Mouse (Mus musculus) kidney, embryonic 14.5 days (tissue): ENCODE measurements around the gene Hist1h3f. TPM values are rescaled to one million over a fixed set of nuclear protein-coding genes. Genes with fewer than 3 reads are reported as not detected.
A peak's percentile ranks its signal among the peaks of the same experiment; 100 is the strongest.

Experiments used
- ATAC-seq: fragments of 200-750 bp; cut with Nextera tagmentation; 2 replicates; pipeline ENCODE4 v1.8.0; 2017; ENCODE audit warnings: moderate number of reproducible peaks, mild to moderate bottlenecking, moderate TSS enrichment, moderate library complexity; ENCODE audit not compliant: low FRiP score, low TSS enrichment
- H3K27ac ChIP-seq: fragments of 300-500 bp; sonication (generic); 2 replicates; pipeline ENCODE4 v1.5.1; 2014; ENCODE audit warnings: low read depth, mild to moderate bottlenecking, low read length, moderate library complexity, mixed read lengths
- H3K27me3 ChIP-seq: fragments of 300-500 bp; sonication (generic); 2 replicates; pipeline ENCODE4 v1.6.1; 2014; ENCODE audit warnings: mild to moderate bottlenecking, low read length; ENCODE audit not compliant: control insufficient read depth, insufficient read depth
- H3K36me3 ChIP-seq: fragments of 300-500 bp; sonication (generic); 2 replicates; pipeline ENCODE4 v1.6.1; 2014; ENCODE audit warnings: low read length, mixed read lengths; ENCODE audit not compliant: control insufficient read depth, insufficient read depth
- H3K4me1 ChIP-seq: fragments of 300-500 bp; sonication (generic); 2 replicates; pipeline ENCODE4 v1.6.1; 2014; ENCODE audit warnings: low read length, mixed read lengths; ENCODE audit not compliant: control insufficient read depth, insufficient read depth
- H3K4me2 ChIP-seq: fragments of 300-500 bp; sonication (generic); replicated peaks from 2 replicates; pipeline ENCODE4 v1.6.1; 2014; ENCODE audit warnings: low read depth, mild to moderate bottlenecking, low read length
- H3K4me3 ChIP-seq: fragments of 300-500 bp; sonication (generic); 2 replicates; pipeline ENCODE4 v1.5.1; 2014; ENCODE audit warnings: mild to moderate bottlenecking, low read length
- H3K9ac ChIP-seq: fragments of 300-500 bp; sonication (generic); 2 replicates; pipeline ENCODE4 v1.6.1; 2014; ENCODE audit warnings: low read depth, mild to moderate bottlenecking, low read length, moderate library complexity
- H3K9me3 ChIP-seq: fragments of 300-500 bp; sonication (generic); 2 replicates; pipeline ENCODE4 v1.6.1; 2016; ENCODE audit warnings: low read length; ENCODE audit not compliant: control insufficient read depth
- WGBS: fragments of 180-500 bp; shearing (Covaris S2); extraction: QIAGEN DNeasy Blood & Tissue Kit; methylation state at CpG from one replicate; pipeline ENCODE4 v1.1.7; 2014; 5-methylcytosine and 5-hydroxymethylcytosine counted together
- polyA plus RNA-seq: library from polyadenylated mRNA; unstranded; fragments of >200 nt; fragmentation: Nextera tagmentation; extraction: Ambion mirVana; gene quantifications from 2 replicates; pipeline ENCODE4 v1.2.1, GENCODE M21; 2014

The Hist1h3f gene
- polyA plus RNA-seq, 1 experiment from 2014 or later = 1.2 TPM

DNA sequence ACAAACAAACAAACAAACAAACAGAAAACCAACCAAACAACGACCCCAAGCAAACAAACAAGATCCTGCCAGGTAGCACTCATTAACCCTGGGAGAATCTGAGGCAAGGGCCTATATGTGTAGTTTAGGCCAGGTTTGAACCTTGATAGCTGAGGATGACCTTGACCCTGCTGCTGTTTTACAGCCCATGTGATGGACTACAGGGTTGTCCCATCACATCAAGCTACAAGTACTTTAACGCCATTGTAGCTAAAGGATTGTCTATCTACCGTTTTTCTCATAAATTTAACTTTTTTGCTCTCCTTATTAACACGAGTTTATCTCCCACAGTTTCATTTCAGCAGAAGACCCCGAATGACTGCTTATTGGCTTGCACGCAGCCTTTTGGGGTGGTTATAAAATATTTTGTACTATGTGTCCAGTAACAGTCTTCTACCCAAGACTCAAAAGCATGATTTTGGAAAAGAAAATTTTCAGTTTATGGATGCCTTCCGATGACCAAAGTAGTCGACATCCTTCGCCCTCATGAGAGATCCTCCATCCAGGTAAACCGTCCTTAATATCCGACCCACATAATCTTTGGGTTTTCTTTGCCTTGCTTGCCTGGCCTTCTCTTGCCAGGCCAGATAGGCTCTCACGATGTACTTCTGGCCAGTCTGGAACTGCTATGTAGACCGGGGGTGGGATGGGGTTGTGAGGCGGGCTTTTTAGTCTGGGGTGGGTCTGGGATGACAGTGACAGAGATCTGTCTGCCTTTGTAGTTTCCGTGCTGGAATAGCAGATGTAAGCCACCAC lies 27.8 kb upstream of the Hist1h3f start:
- Histone ChIP-seq H3K27me3 (no peaks in the 10 kb centered on the region), H3K9ac (peak overlapping the region; percentile 42; the same call in 1 of the 2 replicates), H3K4me2 (peak overlapping the region; percentile 90), H3K9me3 (no peaks in the 10 kb centered on the region), H3K36me3 (no peaks in the 10 kb centered on the region), H3K4me1 (peaks cover 3% of the 10 kb centered on the region; the same call in 1 of the 2 replicates), H3K27ac (no peak overlapping the region), H3K4me3 (peak overlapping the region; percentile 57)
- no peak for ATAC-seq
- WGBS = 48% methylated on average over 15 of the region's 15 CpGs

DNA sequence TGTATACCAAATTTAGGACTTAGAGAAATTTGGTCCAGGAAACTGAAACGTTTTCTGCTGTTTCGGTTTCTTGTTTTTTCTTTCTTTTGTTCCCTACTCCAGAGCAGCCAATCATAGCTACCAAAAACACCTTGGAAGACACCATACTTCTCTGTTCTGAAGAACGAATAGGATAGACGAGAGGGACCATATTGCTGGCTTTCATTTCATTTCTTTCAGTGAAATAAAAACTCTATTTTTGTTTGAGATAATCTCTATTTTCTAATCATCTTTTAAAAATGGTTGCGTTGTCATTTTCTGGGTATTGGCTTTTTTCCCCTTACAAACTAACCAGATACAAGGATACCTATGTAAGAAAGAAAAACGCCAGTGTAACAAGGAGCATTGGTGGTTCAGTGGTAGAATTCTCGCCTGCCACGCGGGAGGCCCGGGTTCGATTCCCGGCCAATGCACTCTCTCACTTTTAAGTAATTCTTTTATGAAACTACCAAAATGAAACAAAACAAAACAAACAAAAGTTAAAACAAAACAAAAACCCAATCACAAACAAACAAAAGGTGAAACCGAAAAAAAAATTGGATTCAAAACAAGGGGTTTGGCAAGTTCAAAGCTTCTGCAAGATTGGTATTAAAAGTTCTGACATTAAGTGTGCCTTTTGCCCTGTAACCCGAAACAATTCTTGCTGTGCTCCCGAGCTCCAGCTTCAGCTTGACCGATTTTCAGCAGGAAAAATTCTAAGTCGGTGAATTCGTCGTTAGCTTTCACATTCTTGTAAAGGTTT lies 26.8 kb upstream of the Hist1h3f start:
- peak overlapping the region; percentile 57 for H3K4me3 ChIP-seq
- WGBS = 0% methylated on average over 19 of the region's 19 CpGs
- peak overlapping the region; percentile 44; the same call in 1 of the 2 replicates for H3K27ac ChIP-seq
- H3K9ac ChIP-seq = peak overlapping the region; percentile 42; the same call in 1 of the 2 replicates
- no peaks in the 10 kb centered on the region for H3K36me3 ChIP-seq
- H3K27me3 ChIP-seq = no peaks in the 10 kb centered on the region
- peaks cover 3% of the 10 kb centered on the region; the same call in 1 of the 2 replicates for H3K4me1 ChIP-seq
- no peaks in the 10 kb centered on the region for H3K9me3 ChIP-seq
- H3K4me2 ChIP-seq = peak overlapping the region; percentile 90
- ATAC-seq = peak; percentile 60

DNA sequence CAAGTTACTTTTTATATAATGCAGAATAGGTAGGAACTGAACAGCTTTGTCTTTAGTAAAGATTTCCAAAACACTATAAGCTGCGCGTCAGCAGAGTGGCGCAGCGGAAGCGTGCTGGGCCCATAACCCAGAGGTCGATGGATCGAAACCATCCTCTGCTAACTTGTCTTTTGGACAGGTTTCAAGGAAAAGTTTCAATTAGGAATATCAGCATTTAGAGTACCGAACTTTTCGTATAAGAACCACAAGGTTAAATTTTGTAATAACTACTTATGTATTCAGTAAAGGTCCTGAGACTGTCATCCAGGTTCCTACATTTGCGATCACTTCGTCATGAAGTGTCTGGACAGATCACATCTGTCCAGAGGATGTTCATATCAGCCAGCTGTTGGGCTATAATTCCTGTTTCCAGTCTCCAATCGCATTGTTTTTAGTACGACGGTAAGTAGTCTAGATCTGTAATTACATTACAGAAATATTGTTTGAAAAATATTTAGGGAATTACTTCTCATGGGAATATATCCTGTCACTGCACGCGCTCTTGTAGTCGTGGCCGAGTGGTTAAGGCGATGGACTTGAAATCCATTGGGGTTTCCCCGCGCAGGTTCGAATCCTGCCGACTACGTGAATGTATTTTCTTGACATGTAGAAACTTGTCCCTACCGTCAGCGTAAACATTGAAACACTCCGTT lies 26.1 kb upstream of the Hist1h3f start:
- H3K27ac ChIP-seq = peak overlapping the region; percentile 44; the same call in 1 of the 2 replicates
- under 1% methylated on average over 27 of the region's 27 CpGs for WGBS
- ATAC-seq = peak; percentile 85
- peak overlapping the region; percentile 90 for H3K4me2 ChIP-seq
- no peaks in the 10 kb centered on the region for H3K9me3 ChIP-seq
- H3K4me3 ChIP-seq = peak overlapping the region; percentile 57
- H3K27me3 ChIP-seq = no peaks in the 10 kb centered on the region
- peaks cover 3% of the 10 kb centered on the region; the same call in 1 of the 2 replicates for H3K4me1 ChIP-seq
- peak overlapping the region; percentile 42; the same call in 1 of the 2 replicates for H3K9ac ChIP-seq
- no peaks in the 10 kb centered on the region for H3K36me3 ChIP-seq

DNA sequence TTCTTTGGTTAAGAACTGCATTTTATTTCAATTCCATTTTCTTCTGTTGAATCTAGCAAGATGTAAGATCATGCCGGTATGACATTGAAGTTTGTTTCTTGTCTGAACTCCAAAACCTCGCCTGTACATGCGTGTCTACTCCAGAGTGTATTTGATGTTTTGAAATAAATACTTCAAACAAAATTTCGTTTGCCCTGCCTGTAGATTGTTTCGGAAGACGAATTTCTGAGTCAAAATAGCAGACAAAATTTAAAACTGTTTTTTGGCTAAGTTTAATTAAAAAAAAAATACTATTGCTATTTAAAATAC lies 25.6 kb upstream of the Hist1h3f start:
- H3K4me1 ChIP-seq = peaks cover 3% of the 10 kb centered on the region; the same call in 1 of the 2 replicates
- peak overlapping the region; percentile 57 for H3K4me3 ChIP-seq
- peak overlapping the region; percentile 90 for H3K4me2 ChIP-seq
- WGBS = under 1% methylated on average over 6 of the region's 6 CpGs
- no peaks in the 10 kb centered on the region for H3K27me3 ChIP-seq
- H3K27ac ChIP-seq = no peak overlapping the region
- no peaks in the 10 kb centered on the region for H3K9me3 ChIP-seq
- H3K36me3 ChIP-seq = no peaks in the 10 kb centered on the region
- no peak for ATAC-seq
- no peak overlapping the region; the same call in 1 of the 2 replicates for H3K9ac ChIP-seq

DNA sequence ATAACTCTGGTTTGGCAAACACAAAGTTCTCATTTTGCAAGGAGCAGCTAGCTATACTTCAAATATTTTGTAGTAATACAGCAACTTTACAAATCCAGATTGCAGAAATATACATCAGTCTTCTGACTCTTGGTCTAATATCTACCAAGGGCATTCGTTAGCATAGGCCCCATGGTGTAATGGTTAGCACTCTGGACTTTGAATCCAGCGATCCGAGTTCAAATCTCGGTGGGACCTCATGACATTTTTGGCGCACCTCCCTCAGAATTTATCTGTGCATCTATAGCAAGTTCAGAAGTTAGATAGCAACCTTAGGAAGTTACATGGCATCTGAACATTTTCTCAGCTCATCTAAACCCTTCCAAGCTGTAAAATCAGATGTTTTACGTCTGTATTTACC lies 25.0 kb upstream of the Hist1h3f start:
- peak overlapping the region; percentile 57 for H3K4me3 ChIP-seq
- peak overlapping the region; percentile 65; the same call in 1 of the 2 replicates for H3K27ac ChIP-seq
- no peaks in the 10 kb centered on the region for H3K36me3 ChIP-seq
- H3K4me1 ChIP-seq = peaks cover 3% of the 10 kb centered on the region; the same call in 1 of the 2 replicates
- peak overlapping the region; percentile 45; the same call in 1 of the 2 replicates for H3K9ac ChIP-seq
- under 1% methylated on average over 6 of the region's 6 CpGs for WGBS
- H3K27me3 ChIP-seq = no peaks in the 10 kb centered on the region
- peak overlapping the region; percentile 90 for H3K4me2 ChIP-seq
- peak; percentile 45; the same call in 1 of the 2 replicates for ATAC-seq
- no peaks in the 10 kb centered on the region for H3K9me3 ChIP-seq

DNA sequence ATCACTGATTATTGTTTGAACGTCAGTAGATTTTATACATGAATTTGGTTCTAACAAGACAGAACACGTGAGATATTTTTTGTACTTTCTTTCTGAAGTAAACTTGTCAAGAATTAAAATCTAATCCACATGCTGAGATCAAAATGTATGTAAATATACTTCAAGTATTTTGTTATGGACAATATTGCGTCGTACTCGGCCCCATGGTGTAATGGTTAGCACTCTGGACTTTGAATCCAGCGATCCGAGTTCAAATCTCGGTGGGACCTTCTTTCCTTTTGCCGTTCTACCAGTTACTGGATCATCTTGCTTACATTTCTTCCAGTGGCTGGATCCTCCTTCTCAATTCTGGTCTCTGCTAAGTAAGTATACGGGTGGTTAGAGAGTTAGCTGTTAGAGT lies 24.4 kb upstream of the Hist1h3f start:
- H3K4me3 ChIP-seq = peak overlapping the region; percentile 57
- peak overlapping the region; percentile 90 for H3K4me2 ChIP-seq
- 0% methylated on average over 10 of the region's 10 CpGs for WGBS
- peaks cover 3% of the 10 kb centered on the region; the same call in 1 of the 2 replicates for H3K4me1 ChIP-seq
- no peaks in the 10 kb centered on the region for H3K27me3 ChIP-seq
- H3K27ac ChIP-seq = peak overlapping the region; percentile 65; the same call in 1 of the 2 replicates
- H3K9me3 ChIP-seq = no peaks in the 10 kb centered on the region
- peak overlapping the region; percentile 45; the same call in 1 of the 2 replicates for H3K9ac ChIP-seq
- ATAC-seq = peak; percentile 30; the same call in 1 of the 2 replicates
- no peaks in the 10 kb centered on the region for H3K36me3 ChIP-seq

DNA sequence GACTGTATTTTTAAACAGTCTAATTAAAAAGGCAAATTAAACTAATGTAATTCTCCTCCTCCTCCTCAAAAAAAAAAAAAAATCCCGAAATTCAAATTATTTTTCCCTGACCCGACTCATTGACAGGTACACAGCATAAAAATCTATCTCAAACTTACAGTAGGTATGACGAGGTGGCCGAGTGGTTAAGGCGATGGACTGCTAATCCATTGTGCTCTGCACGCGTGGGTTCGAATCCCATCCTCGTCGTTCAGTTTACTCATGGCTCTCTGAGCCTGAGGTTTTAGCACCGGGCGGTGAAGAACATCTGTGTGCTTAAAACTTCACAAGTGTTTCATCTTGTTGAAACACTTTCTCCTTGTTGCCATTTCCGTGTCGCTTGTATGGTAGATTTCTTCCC lies 22.1 kb upstream of the Hist1h3f start:
- Histone ChIP-seq H3K4me3 (peak overlapping the region; percentile 7; the same call in 1 of the 2 replicates), H3K4me1 (no peaks in the 10 kb centered on the region), H3K36me3 (no peaks in the 10 kb centered on the region), H3K4me2 (peak overlapping the region; percentile 31; the same call in 1 of the 2 replicates), H3K9ac (no peak overlapping the region), H3K27ac (no peak overlapping the region), H3K27me3 (no peaks in the 10 kb centered on the region), H3K9me3 (no peaks in the 10 kb centered on the region)
- WGBS = under 1% methylated on average over 14 of the region's 14 CpGs
- ATAC-seq = 0 out of 2 replicates have a peak, but pooled peaks have one; percentile 29

DNA sequence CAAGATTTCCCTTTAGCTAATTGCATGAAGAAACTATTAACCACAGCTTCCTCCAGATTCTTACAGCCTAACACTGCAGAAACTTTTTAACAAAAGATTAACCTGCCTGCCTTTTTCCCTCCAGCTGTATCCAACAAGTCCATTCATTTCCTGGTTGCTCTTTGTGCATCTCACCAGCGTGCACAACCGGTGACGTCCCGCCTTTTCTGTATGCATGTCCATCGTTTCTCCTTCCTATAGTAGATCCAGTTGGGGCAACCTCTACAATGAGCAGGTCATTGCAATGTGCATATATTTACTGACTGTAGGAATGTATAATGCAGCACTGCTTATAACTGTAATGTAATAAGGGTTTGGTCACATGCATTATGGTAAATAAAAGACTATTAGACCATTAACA lies 19.9 kb upstream of the Hist1h3f start:
- Histone ChIP-seq H3K4me1 (peaks cover 4% of the 10 kb centered on the region; the same call in 1 of the 2 replicates), H3K9ac (no peak overlapping the region), H3K36me3 (no peaks in the 10 kb centered on the region), H3K27ac (no peak overlapping the region), H3K4me3 (no peak overlapping the region), H3K4me2 (no peak overlapping the region), H3K9me3 (no peaks in the 10 kb centered on the region), H3K27me3 (no peaks in the 10 kb centered on the region)
- ATAC-seq = no peak
- 57% methylated on average over 5 of the region's 5 CpGs for WGBS
